Mouse (Mus musculus): ENCODE results near the gene Ppp1r14d.
A peak's percentile ranks its signal among the peaks of the same experiment; 100 is the strongest.

Gene Ppp1r14d

DNA sequence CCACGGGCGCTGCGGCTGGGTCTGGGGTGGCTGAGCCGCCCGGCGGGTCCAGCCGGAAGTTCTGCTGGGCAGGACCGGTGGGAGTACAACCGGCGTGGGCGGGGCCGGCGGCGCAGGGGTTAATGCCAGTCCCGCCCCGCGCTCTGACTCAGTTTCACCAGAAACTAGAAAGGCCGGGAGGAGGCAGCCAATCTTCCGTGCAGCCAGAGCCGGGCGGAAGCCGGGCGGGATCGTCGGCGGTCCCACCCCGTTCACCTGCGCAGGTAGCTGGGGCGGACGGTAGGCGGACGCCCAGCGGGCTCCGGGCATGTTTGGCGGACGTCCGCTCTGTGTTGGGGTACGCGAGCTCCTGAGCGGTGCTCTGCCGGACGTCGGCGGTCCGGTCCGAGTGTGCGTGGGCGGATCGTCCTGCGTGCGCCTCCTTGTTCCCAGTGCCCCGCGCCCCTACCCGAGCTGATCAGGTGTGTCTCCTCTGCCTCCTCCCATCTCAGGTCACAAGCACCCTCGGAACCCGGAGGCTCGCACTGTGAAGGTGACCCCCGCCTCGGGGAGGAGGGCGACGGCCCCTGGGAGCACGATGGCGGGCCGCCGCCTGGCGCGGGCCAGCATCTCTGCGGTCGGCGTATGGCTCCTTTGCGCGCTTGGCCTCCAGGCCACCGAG lies 7.6 kb upstream of the Ppp1r14d start, which contains the start of gene Spint1:
TSS of gene Spint1 (plus strand) at position 153 of the 661 bp plus-strand sequence.
- no peak for DNase-seq (ENCODE audit: low read depth, low spot score)

DNA sequence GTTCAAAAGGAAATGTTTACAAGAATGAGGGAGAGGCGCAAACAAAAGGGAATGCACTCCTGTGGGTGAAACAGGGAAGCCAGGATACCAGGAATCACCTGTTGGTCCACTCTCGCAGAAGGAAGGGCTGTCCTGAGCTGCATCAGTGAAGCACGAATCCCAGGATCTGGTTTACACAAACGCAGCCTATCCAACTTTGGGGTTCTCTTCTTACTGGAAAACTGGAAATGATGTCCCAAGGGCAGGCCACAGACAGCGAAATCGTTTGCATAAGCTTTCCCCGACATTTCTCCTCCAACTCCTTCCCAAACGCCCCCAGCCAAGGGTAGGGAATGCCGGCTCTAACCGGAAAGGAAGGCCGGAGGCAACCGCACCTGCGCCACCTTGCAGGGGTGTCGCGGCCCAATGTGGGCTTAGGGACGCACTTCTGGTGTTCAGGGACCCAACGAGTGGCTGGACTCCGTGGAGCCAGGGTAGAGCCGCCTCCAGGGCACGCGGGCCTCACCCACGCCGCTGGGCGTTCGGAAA lies 7.0 kb upstream of the Ppp1r14d start:
- DNase-seq (ENCODE audit: low read depth, low spot score), result no peak

DNA sequence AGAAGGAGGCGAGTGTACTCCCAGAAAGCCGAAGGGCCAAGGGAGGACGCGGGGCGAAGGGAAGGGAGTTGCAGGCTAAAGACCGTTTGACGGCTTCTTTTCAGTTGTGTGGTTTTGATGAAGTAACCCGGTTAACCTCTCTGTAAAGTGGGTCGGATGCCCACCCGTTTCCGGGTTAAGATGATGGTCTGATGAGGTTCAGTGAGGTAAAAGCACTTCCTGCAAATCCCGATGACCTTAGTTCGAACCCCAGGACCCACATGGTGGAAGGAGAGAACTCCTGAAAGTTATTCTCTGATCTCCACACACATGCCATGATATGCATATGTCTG lies 20.6 kb downstream of the Ppp1r14d start:
- no peak for DNase-seq (ENCODE audit: low read depth, low spot score)

DNA sequence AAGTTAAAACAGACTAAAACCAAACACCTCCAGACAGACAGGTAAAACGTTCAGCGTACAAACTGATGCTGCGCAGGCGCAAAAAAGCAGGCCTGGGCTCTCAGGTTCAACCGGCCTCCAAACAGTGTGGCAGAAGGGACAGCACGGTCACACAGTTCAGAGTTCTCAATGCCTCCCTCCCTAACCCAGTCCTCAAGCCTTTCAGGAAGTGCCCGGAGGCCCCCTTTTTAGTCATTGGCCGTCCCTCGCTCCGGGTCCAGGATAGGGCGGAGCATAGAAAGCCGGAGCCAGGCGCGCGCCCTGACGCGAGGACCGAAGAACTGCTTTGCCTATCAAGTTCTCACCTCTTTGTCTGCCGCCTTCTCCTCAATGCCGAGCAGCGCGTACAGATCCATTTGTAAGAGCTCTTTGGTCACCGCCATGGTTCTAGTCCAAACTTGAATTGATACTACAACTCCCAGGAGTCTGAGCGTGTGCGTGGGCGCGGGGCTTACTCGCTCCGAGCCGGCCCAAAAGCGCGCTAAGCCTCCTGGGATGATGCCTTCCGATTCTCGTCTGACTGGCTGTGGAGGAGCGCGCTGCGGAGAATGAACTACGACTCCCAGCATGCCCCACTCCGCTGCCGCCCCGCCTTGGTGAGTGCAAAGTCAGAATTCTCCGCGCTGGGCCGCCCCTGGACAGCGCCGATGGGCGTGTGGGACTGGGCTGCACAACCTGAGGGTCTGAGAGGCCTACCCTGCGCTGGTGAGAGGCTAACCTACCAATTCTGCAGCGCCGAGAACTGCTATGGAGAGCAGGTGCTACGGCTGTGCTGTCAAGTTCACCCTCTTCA lies 21.1 kb downstream of the Ppp1r14d start, which contains the start of the genes Zfyve19 and Dnajc17:
TSS of gene Zfyve19 (plus strand) at position 274 of the 832 bp plus-strand sequence.
TSS of gene Dnajc17 (minus strand) at position 452 of the 832 bp plus-strand sequence.
- DNase-seq (ENCODE audit: low read depth, low spot score), result peak; percentile 83

DNA sequence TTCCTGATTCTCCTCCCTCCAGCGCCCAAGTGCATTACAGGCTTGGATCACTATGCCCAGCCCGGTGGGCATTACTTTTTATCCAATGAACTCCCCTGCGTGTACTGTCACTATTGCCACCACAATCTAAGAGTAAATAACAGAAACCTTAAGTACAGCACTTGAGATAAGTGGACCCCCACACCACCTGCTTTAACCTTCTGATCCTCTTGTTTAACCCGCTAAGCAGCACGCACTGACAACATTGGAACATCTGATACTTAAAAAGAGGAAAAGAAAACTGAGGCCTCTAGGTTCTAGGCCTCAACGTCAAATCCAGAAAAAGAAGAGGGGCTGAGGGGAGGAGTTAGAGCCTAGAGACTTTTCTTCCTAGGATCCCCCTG lies 21.8 kb downstream of the Ppp1r14d start:
- DNase-seq (ENCODE audit: low read depth, low spot score), result no peak

DNA sequence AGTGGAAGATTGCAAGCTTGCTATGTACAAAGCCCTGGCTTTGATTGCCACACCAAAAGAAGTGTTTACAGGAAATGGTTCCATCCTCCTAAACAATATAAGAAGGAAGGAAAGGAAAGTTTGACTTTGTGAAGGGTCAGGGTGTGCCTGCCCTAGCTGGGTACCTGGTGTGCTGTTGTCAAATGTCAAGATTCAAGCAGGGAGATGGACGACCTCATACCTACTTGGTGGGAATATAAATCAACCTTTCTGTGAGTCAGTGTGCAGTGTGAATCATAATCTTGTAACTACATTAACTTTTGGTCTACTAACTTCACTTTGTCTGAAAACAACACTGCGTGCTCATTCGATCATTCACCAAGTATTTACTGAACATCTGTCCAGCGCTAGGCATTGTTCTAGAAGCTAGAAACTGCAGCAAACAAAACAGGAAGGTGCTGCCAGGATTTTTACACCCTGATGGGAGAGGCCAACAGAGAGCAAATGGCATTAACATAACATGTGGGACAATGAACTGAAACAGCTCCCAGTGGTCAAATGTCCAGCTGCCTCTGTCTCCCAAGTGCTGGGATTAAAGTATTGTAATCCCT lies 25.7 kb downstream of the Ppp1r14d start:
- DNase-seq (ENCODE audit: low read depth, low spot score), result no peak

DNA sequence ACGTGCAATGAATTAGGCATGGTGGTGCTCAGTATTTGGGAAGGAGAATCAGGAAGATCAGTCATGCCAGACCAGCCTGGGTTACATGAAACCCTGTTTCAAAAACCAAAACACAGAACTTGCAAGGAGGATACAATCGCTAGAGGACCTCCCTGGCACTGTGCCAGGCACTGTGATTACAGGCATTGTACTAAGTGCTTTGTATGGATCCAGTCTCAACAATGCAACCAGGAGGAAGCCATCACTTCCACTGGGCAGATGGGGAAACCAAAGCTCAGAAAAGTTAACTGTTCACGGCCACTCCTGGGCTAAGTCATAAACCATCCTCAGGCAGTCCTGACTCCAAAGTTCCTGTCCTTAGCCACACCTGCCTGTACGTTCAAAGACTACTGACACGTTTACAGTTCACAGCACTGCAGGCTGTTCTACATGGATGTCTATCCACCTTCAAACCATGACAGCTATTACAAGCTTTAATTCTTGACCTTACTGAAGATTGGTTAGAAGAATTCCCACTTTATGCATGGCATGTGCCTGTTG lies 26.7 kb downstream of the Ppp1r14d start:
- no peak for DNase-seq (ENCODE audit: low read depth, low spot score)

DNA sequence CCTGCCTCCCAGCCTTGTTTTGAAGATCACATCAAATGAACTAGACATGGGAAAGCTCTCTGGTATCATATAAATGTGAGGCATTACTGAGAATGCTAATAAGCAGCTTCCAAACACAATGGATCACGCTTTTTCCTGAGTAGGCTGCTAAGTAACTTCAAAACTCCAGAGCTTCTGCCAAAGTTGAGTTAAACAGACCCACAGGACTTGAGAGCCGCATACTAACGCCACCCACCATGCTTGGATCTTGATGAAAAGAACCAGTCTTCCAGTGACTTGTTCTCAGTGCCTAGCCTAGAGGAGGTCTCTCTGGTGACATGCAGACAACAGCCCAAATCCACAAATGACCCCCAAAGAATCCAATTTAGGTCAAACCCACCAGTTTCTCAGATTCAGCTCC lies 30.8 kb downstream of the Ppp1r14d start:
- no peak for DNase-seq (ENCODE audit: low read depth, low spot score)

DNA sequence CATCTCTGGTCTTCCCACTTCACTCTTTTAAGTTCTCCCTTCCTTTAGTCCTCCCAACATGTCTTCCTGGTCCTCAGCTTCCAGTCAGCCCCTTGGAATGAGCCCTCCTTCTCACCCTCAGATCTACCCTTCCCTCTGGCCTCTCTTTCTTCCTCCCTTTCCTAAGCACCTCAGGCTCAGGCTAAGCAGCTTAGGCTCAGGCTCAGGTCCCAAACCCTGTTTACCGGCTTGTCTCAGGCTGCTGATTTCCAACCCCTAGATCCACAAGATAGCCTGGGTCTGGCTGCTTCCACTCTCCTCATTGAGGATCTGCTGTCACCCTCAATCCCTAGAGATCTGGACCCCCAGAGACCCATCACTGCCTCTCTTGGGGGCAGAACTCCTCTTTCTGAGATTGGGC lies 31.7 kb downstream of the Ppp1r14d start:
- no peak for DNase-seq (ENCODE audit: low read depth, low spot score)

DNA sequence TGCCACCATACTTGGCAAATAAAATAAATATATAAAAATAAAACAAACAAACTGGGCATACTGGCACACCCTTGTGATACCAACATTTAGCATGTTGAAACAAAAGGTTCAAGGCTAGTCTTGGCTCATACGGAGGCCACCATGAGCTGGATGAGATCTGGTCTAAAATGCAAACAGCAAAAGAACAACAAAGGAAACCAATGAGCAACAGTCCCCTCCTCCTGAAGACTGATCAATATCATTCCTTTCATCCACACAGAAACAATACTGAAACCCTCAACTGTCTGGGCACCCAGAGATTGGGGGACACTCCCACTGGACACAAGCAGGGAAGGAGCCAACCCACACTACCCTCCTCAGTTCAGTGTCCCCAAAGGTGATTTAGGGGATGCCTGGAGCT lies 32.2 kb downstream of the Ppp1r14d start:
- DNase-seq (ENCODE audit: low read depth, low spot score), result no peak

DNA sequence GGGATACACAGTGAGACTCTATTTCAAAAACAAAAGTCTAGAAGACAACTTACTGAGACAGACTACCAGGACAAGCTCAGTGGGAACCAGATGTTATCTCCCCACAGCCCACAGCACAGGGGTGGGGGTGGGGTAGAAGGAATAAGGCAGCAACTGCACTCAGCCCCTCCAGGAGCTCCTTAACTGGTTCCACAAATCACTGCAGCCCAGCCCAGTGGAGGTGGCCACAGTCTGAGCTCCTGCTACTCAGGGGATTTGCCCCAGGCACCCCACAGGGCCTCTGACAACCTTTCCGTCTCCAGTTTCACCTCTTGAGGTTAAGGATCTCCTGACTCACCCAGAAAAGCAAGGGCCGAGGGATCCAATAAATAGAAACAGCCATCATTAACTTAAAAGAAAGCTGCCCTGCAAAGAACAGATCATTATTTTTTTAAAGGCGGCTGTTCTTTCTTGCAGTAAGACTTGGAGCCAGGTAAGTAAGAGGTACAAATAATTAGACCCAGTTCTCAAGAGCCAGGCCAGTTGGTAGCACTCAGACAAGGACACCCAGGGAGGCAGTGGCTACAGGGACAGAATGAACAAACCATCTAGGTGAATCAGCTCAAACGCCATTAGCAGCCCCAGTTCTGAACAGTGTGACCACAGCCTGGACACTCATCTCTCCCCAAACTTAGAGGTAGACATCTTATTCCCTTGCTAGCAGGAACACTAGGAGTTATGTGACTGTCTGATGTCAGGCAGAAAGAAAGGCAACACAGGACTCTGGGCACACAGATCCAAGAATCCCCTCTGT lies 33.2 kb downstream of the Ppp1r14d start:
- no peak for DNase-seq (ENCODE audit: low read depth, low spot score)

DNA sequence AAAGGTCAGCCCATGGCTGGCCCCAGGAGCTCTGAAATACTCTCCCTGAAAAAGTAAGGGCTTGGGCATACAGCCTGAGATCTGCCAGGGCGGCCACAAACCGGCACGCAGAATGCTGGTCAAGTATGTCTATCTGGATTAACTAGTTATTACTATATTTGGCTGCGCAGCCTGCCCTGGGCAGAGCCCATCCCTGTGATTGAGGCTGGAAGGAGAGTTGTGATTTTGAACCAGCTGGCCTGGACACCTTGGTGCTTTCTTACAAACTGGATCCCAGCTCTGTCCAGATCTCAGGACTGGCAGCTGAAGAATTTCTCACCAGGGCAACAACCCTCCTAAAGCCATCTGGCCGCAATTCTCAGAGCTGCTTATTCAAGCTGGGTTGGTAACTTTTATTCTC lies 35.6 kb downstream of the Ppp1r14d start:
- DNase-seq (ENCODE audit: low read depth, low spot score), result no peak

DNA sequence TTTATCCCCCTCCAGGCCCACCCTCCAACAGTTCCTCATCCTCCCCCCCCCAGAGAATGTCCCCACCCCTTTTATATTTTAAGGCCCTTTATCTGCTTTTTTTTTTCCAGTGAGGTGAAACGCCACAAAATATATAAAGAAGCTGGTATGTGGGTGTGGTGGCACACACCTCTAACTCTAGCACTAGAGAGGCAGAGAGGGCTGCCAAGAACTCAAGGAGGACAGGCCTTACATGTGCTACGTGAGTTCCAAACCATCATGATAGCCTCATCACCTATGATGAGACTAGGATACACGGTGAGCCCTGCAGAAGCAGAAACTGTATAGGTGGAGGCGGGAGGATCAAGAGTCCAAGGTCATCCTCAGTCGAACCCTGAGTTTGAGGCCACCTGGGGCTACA lies 38.7 kb downstream of the Ppp1r14d start:
- DNase-seq (ENCODE audit: low read depth, low spot score), result no peak

DNA sequence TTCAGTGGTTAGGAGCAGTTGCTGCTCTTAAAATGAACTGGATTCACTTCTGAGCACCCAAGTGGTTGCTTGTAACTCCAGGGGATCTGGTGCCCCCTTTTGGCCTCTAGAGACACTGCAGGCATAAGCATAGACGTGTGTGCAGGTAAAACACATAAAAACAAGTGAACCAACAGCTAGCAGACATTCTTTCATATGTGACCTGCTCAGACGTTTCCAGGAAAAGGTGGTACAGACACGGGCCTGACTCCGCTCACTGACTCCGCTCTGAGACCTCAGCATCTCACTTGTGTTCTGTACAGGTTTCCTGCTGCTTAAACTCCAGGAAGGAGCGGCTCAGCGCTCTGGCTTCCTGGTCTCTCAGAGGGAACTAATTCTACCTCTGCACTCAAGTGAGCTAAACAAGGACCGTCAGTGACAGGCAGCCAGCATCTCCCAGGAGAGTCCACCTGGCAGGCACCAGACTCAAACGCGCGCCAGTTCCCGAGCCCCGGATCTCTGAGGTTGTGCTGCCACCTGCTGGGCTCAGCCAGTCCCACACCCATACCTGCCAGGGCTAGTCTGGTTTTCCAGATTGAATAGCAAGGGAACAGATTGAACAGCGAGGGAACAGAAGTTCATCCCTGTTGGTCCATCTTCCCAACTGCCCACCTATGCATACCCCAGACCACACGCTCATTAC lies 40.5 kb downstream of the Ppp1r14d start:
- peak; percentile 66 for DNase-seq (ENCODE audit: low read depth, low spot score)

DNA sequence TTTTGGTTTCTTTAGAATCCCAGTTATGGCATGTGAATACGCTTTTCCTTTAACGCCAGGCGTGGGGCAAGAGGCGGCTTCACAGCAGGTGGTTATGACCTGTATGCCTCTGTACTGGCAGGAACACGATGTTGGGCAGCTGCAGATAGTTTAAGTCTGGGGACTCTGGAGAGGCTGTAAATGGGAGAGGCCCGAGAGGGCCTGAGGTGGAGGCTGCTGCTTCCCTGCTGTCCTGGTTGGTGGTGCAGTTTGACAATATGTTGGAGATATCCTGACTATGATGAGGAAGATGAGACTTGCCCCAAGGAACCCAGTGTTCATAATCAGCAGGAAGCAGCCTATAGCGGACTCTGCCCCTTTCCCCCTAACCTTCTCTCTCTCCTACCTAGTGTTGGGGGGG lies 46.8 kb downstream of the Ppp1r14d start:
- no peak for DNase-seq (ENCODE audit: low read depth, low spot score)

DNA sequence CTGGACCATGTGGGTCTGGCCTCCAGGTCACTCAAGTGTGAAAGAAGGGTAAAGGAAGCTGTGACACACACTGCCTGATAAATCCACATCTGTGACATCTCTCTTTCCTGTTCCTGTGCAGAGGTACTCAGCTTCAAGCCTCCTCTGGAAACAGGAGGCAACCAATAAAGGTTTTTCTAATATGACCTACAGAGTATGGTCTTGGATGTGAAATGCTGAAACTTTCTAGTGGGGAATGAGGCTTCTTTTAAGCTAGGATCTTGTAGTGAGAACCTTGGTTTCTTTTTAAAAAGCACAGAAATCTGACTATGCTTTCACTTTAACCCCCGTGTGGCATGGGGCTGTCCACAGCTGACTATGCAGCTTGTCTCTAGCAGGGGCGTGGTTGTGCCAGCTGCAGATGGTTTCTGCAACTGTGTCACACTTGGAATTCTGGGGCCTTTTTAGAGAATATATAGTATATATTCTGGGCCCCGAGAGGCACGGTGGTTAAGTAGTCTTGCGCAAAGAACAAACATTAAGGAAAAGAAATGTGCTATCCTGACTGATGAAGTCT lies 52.2 kb downstream of the Ppp1r14d start:
- DNase-seq (ENCODE audit: low read depth, low spot score), result no peak

DNA sequence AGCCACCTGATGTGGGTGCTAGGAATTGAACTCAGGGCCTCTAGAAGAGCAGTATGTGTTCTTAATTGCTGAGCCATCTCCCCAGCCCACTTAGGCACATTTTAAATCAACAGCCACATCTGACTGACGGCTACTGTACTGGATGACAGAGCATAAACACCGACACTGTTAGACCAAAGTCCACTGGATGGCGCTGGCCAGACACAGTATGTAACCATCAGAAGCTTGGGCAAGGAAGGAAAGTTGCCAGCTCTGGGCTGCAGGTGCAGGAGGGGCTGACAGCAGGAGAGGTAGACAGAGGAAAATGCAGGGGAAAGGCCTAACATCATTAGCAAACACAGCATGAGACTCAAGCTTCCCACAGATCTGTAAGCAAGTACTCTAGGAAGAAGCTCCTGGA lies 52.9 kb downstream of the Ppp1r14d start:
- no peak for DNase-seq (ENCODE audit: low read depth, low spot score)

DNA sequence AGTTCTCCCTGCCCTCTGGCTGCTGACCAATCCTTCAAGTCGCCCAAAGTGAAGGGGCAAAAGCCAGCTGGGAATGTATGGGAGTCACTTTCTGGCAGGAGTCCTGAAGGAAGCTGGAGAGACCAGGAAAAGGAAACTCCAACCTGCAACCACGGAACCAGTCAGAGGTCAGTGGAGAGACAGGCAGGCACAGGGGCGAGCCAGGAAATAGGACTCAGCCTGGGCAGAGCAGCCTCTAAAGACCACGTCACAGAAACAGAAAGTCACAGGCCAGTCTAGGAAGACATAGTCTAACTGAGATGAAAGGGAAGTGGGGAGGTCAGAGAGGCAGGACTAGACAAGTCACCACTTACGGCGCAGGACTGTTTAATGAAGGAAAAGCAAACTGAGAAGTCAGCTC lies 54.1 kb downstream of the Ppp1r14d start:
- no peak for DNase-seq (ENCODE audit: low read depth, low spot score)

DNA sequence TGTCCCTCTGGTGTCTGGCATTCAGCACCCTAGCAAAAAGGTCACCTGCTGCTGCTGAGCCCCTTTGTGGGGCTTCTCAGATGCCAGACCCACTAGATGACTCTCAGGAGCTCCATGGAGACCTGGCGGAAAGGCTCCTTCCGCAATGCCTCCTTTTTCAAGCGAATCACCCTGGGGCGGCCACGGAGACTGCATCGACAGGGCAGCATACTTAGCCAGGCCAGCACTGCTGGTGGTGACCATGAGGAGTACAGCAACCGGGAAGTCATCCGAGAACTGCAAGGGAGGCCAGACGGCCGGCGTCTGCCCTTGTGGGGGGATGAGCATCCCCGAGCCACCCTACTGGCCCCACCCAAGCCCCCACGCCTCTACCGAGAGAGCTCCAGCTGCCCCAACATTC lies 54.8 kb downstream of the Ppp1r14d start:
- DNase-seq (ENCODE audit: low read depth, low spot score), result no peak

DNA sequence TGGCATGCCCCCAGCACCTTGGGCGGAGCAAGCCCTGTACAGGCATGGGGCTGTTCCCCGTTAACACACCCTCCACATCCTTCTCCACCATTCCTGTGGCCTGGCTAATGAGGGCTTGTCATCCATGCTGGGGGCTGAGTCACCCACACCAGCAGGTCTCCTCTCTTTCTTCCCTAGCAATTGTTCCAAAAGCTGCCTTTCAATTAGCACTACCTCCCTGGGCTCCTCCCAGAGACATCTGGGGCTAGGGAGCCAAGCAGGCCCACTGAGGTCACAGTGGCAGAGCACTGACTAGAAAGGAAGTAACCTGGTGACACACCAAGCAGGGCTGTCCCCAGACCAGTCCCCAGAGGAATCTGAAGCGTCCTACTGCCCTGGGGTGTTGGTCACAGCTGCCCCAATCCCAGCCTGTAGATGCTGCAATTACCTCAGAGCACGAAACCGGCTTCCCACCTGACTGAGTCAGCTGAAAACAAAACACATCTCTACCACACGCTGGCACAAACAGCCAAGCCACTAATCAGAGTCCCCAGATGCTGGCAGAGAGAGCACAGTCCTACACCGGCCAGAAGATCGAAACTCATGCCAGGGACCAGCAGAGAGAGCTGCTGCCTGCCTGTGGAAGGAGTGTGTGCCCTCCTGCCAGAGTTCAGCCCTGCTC lies 55.6 kb downstream of the Ppp1r14d start, which contains the start of gene Gm14137:
TSS of gene Gm14137 (plus strand) at position 519 of the 661 bp plus-strand sequence.
- DNase-seq (ENCODE audit: low read depth, low spot score), result no peak

Data from retina, adult 2 months (tissue).